Mouse (Mus musculus): ENCODE measurements around the gene Wars. TPM values are rescaled to one million over a fixed set of nuclear protein-coding genes. Genes with fewer than 3 reads are reported as not detected.

Gene Wars
- total and polyA plus RNA-seq, 2 experiments = 11.7 to 24.3 TPM

- Histone ChIP-seq H3K27ac (replicated peaks; ENCODE audit: insufficient read depth, low read depth, low read length) (no peak overlapping the region), H3K4me3 (ENCODE audit: insufficient read depth, low read depth, low read length) (no peak overlapping the region), H3K36me3 (ENCODE audit: control insufficient read depth, insufficient read depth, low read length) (no peaks in the 10 kb centered on the region), H3K4me1 (ENCODE audit: control insufficient read depth, insufficient read depth, low read length) (no peaks in the 10 kb centered on the region), H3K79me2 (ENCODE audit: control insufficient read depth, insufficient read depth, low read length) (no peaks in the 10 kb centered on the region), H3K9ac (ENCODE audit: low read depth, low read length) (no peak overlapping the region), H3K27me3 (ENCODE audit: control insufficient read depth, insufficient read depth, low read length) (no peaks in the 10 kb centered on the region)
- 70% methylated on average over 14 of the region's 14 CpGs for WGBS
- no peak for TF ChIP-seq CTCF (IDR thresholded peaks at IDR 0.05; ENCODE audit: low read depth, low read length)
- TF ChIP-seq POLR2A (IDR thresholded peaks at IDR 0.05; ENCODE audit: extremely low read depth, insufficient read depth, low read length) = no peak
- DNase-seq (ENCODE audit: extremely low read depth, low read depth, low spot score) = no peak
These were observed 11.8 kb upstream of the Wars start for GRCm38 (mm10) chr12:108905620-108906302.

DNA sequence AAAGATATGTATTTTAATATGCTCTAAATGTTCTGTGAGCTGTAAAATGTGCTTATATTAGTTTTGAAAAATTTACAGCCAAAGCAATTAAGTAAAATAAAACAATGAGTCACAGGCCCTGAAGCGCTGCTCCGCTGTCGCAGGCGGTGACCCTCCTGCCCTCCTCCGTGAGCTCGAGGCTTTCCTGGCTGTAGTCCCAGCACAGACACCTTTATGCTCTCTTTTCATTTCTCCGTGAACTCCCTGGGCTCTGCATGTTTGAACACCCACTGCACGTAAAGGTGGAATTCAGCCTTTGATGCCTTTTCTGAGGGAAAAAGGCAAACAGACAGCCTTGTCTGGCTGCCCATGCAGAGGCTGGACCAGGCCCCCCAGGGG, 10.3 kb upstream of the Wars start:
- no peak overlapping the region for H3K9ac ChIP-seq (ENCODE audit: low read depth, low read length)
- no peak overlapping the region for H3K4me3 ChIP-seq (ENCODE audit: insufficient read depth, low read depth, low read length)
- TF ChIP-seq POLR2A (IDR thresholded peaks at IDR 0.05; ENCODE audit: extremely low read depth, insufficient read depth, low read length) (no peak), CTCF (IDR thresholded peaks at IDR 0.05; ENCODE audit: low read depth, low read length) (no peak)
- no peaks in the 10 kb centered on the region for H3K27me3 ChIP-seq (ENCODE audit: control insufficient read depth, insufficient read depth, low read length)
- H3K27ac ChIP-seq (replicated peaks; ENCODE audit: insufficient read depth, low read depth, low read length) = no peak overlapping the region
- H3K79me2 ChIP-seq (ENCODE audit: control insufficient read depth, insufficient read depth, low read length) = no peaks in the 10 kb centered on the region
- H3K36me3 ChIP-seq (ENCODE audit: control insufficient read depth, insufficient read depth, low read length) = no peaks in the 10 kb centered on the region
- no peaks in the 10 kb centered on the region for H3K4me1 ChIP-seq (ENCODE audit: control insufficient read depth, insufficient read depth, low read length)
- 74% methylated on average over 8 of the region's 8 CpGs for WGBS
- no peak for DNase-seq (ENCODE audit: extremely low read depth, low read depth, low spot score)

- WGBS = 90% methylated on average over 8 of the region's 8 CpGs
- peak; percentile 39 for DNase-seq (ENCODE audit: extremely low read depth, low read depth, low spot score)
- TF ChIP-seq POLR2A (IDR thresholded peaks at IDR 0.05; ENCODE audit: extremely low read depth, insufficient read depth, low read length) (no peak), CTCF (IDR thresholded peaks at IDR 0.05; ENCODE audit: low read depth, low read length) (peak; percentile 30; the same call in 1 of the 2 replicates)
- Histone ChIP-seq H3K79me2 (ENCODE audit: control insufficient read depth, insufficient read depth, low read length) (no peaks in the 10 kb centered on the region), H3K9ac (ENCODE audit: low read depth, low read length) (no peak overlapping the region), H3K4me3 (ENCODE audit: insufficient read depth, low read depth, low read length) (no peak overlapping the region), H3K4me1 (ENCODE audit: control insufficient read depth, insufficient read depth, low read length) (no peaks in the 10 kb centered on the region), H3K27me3 (ENCODE audit: control insufficient read depth, insufficient read depth, low read length) (no peaks in the 10 kb centered on the region), H3K27ac (replicated peaks; ENCODE audit: insufficient read depth, low read depth, low read length) (no peak overlapping the region), H3K36me3 (ENCODE audit: control insufficient read depth, insufficient read depth, low read length) (no peaks in the 10 kb centered on the region)
These were observed 9.8 kb upstream of the Wars start for GRCm38 (mm10) chr12:108903600-108904275.

DNA sequence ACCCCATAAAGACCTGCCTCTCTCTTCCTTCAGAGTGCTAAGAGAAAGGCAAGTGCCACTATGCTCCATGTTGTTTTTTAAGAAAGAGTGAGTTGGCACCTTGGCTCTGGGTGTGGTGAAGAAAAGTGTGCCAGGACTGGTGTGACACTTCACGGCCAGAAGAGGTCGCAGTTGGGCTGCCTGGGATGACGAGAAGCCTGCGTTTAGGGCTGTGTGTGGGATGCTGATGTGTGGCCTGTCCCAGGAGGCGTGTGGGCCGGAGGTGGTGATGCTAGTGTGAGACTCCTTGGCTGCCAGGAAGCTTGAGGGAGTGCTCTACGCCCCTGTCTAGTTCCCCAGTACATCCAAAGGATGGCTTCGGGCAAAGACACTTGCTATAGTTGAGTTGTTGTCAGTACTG, 9.0 kb upstream of the Wars start:
- Histone ChIP-seq H3K79me2 (ENCODE audit: control insufficient read depth, insufficient read depth, low read length) (no peaks in the 10 kb centered on the region), H3K27me3 (ENCODE audit: control insufficient read depth, insufficient read depth, low read length) (no peaks in the 10 kb centered on the region), H3K4me1 (ENCODE audit: control insufficient read depth, insufficient read depth, low read length) (no peaks in the 10 kb centered on the region), H3K9ac (ENCODE audit: low read depth, low read length) (no peak overlapping the region), H3K27ac (replicated peaks; ENCODE audit: insufficient read depth, low read depth, low read length) (no peak overlapping the region), H3K36me3 (ENCODE audit: control insufficient read depth, insufficient read depth, low read length) (no peaks in the 10 kb centered on the region), H3K4me3 (ENCODE audit: insufficient read depth, low read depth, low read length) (no peak overlapping the region)
- peak; percentile 27 for DNase-seq (ENCODE audit: extremely low read depth, low read depth, low spot score)
- WGBS = 46% methylated on average over 8 of the region's 8 CpGs
- TF ChIP-seq CTCF (IDR thresholded peaks at IDR 0.05; ENCODE audit: low read depth, low read length) (peak; percentile 91), POLR2A (IDR thresholded peaks at IDR 0.05; ENCODE audit: extremely low read depth, insufficient read depth, low read length) (no peak)

GRCm38 (mm10) chr12:108901346-108901745, 7.4 kb upstream of the Wars start:
- Histone ChIP-seq H3K27ac (replicated peaks; ENCODE audit: insufficient read depth, low read depth, low read length) (no peak overlapping the region), H3K4me3 (ENCODE audit: insufficient read depth, low read depth, low read length) (no peak overlapping the region), H3K9ac (ENCODE audit: low read depth, low read length) (no peak overlapping the region), H3K79me2 (ENCODE audit: control insufficient read depth, insufficient read depth, low read length) (no peaks in the 10 kb centered on the region), H3K27me3 (ENCODE audit: control insufficient read depth, insufficient read depth, low read length) (no peaks in the 10 kb centered on the region), H3K36me3 (ENCODE audit: control insufficient read depth, insufficient read depth, low read length) (no peaks in the 10 kb centered on the region), H3K4me1 (ENCODE audit: control insufficient read depth, insufficient read depth, low read length) (no peaks in the 10 kb centered on the region)
- no peak for DNase-seq (ENCODE audit: extremely low read depth, low read depth, low spot score)
- TF ChIP-seq CTCF (IDR thresholded peaks at IDR 0.05; ENCODE audit: low read depth, low read length) = no peak
- 68% methylated on average over 5 of the region's 5 CpGs for WGBS

- 33% methylated on average over 3 of the region's 3 CpGs for WGBS
- Histone ChIP-seq H3K79me2 (ENCODE audit: control insufficient read depth, insufficient read depth, low read length) (peaks cover 5% of the 10 kb centered on the region; the same call in 1 of the 2 replicates), H3K4me3 (ENCODE audit: insufficient read depth, low read depth, low read length) (no peak overlapping the region)
These were observed 2.0 kb upstream of the Wars start for GRCm38 (mm10) chr12:108896006-108896405.

More at GRCm38 (mm10) chr12:108896006-108896405, 2.0 kb upstream of the Wars start:
- Histone ChIP-seq H3K9ac (ENCODE audit: low read depth, low read length) (no peak overlapping the region), H3K36me3 (ENCODE audit: control insufficient read depth, insufficient read depth, low read length) (no peaks in the 10 kb centered on the region), H3K27ac (replicated peaks; ENCODE audit: insufficient read depth, low read depth, low read length) (no peak overlapping the region), H3K4me1 (ENCODE audit: control insufficient read depth, insufficient read depth, low read length) (peaks cover 10% of the 10 kb centered on the region), H3K27me3 (ENCODE audit: control insufficient read depth, insufficient read depth, low read length) (no peaks in the 10 kb centered on the region)
- DNase-seq (ENCODE audit: extremely low read depth, low read depth, low spot score) = peak; percentile 22
- TF ChIP-seq CTCF (IDR thresholded peaks at IDR 0.05; ENCODE audit: low read depth, low read length) (peak; percentile 68), POLR2A (IDR thresholded peaks at IDR 0.05; ENCODE audit: extremely low read depth, insufficient read depth, low read length) (no peak)
